Mouse (Mus musculus): ENCODE results near the gene Cdc27.
A peak's percentile ranks its signal among the peaks of the same experiment; 100 is the strongest.
"Not testable (repeated sequence)": the region's sequence is repeated elsewhere in the genome, so short reads cannot be mapped to it uniquely, and the experiment has no call there.

The Cdc27 gene

DNA sequence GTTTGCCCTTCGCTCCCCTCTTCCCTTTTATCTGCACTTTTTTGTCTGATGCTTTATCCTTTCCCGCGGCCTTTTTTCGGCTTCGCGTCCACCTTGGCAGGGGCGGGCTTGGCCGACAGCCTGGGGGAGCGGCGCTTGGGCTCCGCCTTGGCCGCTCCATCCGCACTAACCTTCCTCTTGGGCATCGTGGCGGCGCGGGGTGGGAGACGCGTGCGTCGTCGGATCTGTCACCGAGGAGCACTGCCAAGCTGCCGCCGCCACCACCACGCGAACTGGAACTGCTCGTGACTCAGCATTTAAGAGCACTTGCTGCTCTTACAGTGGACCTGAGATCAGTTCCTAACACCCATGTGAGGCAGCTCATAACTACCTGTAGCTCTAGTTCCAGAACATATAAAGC lies 21.0 kb upstream of the Cdc27 start:
- not testable (repeated sequence) for DNase-seq (ENCODE audit: low read depth, low spot score)

DNA sequence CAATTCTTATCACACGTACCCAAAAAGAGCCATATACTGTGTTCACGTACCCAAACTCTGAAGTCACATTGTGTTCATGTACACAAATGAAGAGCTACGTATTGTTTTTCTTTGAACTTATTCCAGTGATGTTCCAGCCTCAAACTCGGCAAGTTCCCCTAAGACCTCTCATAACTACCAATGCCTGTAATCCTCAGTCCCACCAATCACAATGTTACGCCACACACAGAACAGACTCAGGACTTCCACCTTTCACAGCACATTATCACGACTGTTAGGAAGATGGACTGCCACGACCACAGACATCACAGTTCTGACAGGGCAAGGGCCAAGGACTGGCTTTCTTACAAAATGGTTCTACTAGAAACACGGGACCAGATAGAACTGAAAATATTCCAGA lies 20.1 kb upstream of the Cdc27 start:
- DNase-seq (ENCODE audit: low read depth, low spot score), result not testable (repeated sequence)

DNA sequence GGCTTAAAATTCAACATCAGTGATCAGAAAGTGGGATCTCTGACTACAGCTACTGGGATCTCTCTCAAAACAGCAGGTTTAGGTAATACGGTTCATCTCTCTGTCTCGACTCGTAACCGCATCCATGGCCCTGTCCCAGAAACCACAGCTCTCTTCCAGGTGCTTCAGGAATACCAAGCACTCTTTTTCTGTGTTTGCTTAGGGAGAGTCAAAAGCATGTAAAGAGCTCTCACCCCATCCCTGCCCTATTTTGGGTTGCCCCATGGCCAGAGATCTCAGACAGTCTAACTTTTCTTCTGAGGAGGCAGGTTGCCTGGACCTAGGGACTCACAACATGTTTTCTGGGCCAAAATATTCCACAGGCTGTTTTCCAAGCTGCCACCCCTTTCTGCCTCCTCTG lies 17.9 kb upstream of the Cdc27 start:
- no peak for DNase-seq (ENCODE audit: low read depth, low spot score)

DNA sequence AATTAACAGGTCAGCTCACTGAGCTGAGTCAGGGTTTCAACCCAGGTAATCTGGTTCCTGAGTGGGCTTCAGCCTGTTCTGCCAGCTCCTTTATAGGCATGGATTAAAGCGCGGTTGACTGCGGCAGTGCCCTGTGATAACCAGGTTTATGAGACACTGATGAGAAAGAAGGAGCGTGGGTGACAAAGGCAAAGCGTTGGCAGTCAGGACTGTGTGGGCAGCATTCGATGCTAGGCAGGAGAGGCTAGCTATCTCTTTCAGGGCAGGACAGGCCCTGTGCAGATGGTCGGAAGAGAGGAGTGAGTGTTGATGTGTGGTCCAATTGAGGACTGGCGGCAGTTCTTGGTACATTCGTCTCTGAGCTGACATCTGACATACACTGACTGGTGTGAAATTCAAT lies 17.3 kb upstream of the Cdc27 start:
- DNase-seq (ENCODE audit: low read depth, low spot score), result no peak

DNA sequence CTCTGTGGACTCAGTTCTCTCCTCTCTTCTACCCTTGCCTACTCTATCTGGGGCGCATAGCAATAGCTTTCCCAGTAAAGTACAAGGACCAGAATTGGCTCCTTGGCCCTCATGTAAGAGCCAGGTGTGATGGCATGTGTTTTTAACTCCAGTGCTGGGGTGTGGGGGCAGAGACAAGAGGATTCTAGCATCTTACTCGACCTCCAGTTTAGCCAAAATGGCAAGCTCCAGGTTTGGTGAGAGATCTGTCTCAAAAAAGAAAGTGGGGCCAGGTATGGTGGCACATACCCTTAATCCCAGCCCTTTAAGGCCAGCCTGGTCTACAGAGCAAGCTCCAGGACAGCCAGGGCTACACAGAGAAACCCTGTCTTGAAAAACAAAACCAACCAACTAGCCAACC lies 16.4 kb upstream of the Cdc27 start:
- DNase-seq (ENCODE audit: low read depth, low spot score), result no peak

DNA sequence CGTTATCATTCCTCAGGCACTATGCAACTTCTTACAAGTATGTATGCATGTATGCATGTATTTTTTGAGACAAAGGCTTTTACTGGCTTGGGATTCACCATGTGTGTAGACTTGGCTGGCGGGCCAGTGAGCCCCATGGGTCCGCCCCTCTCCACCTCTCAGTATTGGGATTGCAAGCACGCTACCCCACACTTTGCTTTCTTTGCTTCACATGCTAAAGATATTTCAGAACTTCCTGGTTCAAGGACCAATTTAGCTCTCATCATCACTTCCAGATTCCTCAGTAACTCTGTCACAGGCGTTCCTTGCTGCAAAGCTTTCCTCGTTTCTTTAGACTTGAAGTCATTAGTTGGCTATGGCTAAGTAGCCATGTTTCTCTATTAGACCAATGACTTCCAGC lies 15.7 kb upstream of the Cdc27 start:
- DNase-seq (ENCODE audit: low read depth, low spot score), result no peak

DNA sequence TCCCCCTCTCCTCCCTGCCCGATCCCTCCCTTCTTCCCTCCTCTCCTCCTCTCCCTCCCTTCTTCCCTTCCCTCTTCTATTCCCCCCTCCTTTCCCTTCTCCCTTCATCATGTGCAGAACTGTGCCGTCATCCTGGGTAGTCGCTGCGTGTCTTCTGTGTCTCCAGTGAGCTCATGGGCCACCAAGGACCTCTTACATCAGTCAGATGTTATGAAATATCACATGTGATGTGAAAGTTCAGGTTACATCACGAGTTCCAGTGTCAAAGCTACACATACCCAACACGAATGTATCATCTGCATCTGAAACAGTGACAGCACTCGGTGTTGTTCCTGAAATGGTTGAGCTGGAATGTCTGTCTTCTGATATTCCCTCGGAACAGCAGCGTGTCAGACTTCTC lies 14.8 kb upstream of the Cdc27 start:
- DNase-seq (ENCODE audit: low read depth, low spot score), result no peak

DNA sequence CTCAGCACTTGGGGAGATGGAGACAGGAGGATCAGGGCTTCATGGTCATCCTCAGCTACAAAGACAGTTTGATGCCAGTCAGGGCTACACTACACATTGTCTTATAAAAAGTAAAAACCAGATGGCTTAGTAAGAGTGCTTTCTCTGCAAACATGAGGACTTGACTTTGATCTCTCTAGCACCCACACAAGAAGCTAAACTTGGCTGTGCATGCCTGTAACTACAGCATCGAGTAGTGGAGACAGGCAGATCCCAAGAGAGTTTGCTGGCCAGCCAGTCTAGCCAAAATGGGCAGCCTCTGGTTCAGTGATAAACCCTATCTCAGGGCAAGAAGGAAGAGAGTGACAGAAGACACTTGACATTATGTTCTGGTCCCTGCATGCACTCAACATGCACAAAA lies 13.1 kb upstream of the Cdc27 start:
- DNase-seq (ENCODE audit: low read depth, low spot score), result no peak

DNA sequence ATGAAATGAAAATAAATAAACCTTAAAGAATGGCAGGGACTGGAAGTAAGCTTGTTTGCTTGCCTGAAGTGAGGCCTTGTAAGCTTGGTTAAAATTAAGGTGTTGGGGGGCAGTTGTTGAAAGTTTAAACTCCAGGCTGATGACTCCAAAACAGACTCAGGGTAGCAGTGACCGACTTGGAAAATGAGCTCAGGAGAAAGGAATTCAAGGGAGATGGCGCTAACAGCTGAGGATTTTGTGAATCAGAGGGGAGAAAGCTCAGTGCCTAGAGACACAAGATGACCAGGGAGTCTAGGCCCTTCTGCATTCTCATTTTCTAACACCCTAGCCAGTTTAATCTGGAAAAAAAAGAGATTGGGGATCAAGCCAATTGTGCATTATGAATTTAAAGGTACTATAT lies 10.6 kb upstream of the Cdc27 start:
- DNase-seq (ENCODE audit: low read depth, low spot score), result no peak

DNA sequence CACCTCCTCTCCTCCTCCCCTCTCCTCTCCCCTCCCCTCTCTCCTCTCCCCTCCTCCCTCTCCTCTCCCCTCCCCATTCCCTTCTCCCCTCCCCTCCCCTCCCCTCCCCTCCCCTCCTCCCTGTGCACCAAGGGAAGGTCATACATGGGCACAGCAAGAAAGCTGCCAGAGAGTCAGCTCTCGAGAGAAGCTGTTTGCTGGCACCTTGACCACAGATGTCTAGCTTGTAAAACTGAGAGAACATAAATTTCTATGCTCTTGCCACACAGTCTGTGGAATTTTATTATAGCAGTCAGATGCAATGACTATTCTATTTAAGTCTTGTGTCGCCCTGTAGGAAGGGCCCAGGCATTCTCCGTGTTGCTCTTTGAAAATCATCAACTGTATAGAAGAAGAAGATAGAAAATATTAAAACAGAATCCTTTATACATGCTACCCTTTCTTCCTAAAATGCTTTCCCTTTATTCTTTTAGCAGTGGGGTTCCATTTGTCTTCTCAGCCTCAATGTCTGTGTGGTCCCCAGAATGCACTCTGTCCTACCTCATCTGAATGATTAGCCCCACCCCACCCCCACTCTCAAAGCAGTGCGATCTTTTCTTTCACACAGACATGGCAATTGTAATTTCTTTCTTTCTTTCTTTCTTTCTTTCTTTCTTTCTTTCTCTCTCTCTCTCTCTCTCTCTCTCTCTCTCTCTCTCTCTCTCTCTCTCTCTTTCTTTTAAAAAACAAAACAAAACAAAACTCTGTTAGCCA lies 8.4 kb upstream of the Cdc27 start:
- no peak for DNase-seq (ENCODE audit: low read depth, low spot score)

DNA sequence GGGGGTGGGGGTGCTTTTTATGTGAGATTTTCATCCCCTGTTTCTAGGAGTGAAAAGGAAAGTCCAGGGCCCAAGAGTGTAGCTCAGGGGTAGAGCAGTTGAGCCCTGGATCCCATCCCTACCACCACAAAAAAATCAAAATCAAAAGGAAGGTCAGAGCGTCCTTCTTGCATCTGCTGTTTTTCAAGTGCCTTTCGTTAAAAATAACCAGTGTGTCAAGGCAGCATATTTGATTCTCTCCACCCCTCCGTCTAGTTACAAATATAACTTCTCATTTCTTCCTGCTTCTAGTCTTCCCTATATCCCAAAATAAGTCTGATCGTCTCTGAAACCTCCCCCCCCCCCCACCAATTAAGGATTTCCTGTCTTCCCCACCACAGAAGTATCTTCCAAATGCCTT lies 7.6 kb upstream of the Cdc27 start:
- DNase-seq (ENCODE audit: low read depth, low spot score), result no peak

DNA sequence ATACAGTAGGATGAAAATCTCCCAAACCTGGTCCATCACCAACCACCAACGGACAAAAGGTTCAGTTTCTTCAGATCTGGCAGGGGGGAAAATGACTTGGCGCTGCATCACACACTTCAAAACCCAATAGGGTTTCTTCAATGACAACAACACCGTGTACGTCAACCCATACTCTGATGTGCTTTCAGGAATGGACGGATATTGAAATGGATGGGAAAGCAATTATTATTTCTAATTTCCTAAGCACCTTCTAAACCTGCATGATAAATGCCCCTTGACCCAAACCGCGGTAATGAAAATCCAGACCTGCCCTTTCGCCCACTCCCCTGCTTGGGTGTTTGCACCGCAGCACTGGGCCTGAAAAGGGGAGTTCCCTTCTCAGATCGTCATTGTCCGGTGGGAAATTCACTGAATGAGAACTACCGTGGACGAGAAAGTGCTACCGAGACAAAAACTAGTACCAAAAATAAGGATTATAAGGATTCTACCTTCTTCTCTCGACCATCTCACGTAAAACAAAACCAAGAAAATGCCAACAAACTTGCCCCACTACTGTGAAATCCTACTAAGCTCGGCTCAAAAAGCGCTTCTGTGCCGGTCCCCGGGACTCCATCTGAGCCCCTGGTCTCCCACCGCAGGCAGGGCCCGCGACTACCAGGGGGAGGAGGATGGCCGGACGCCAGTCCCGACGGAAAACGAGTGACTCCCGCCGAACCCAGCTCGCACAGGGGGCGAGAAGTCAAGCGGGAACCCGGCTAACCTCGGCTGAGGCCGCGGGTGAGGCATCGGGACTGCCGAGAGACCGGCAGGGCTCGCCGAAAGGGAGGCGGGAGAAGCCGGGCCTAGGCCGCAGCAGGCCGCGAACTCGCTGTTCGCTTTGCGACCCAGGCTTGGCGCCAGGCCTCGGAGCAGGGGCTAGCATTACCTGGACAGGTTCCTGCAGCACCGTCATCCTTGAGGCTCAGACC lies 698 bp downstream of the Cdc27 start:
- DNase-seq (ENCODE audit: low read depth, low spot score), result peak; percentile 71

DNA sequence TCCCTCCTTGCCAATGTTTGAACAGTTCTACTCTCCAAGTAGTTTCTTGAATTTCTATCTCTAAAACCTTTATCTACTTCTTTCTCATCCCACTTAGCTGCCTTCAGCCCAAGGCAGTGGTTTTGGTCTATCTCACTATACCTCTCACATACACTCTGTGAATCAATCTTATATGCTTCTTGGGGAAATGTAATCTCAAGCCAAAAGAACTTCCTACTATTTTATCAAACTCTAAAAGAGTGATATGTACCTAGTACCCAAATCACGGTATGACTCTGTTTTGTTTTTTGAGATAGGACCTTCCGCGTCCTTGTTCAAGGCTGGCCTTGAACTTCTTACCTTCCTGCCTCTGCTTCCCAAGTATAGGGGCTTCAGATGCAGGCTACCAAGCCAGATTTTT lies 2.9 kb downstream of the Cdc27 start:
- peak; percentile 16 for DNase-seq (ENCODE audit: low read depth, low spot score)

DNA sequence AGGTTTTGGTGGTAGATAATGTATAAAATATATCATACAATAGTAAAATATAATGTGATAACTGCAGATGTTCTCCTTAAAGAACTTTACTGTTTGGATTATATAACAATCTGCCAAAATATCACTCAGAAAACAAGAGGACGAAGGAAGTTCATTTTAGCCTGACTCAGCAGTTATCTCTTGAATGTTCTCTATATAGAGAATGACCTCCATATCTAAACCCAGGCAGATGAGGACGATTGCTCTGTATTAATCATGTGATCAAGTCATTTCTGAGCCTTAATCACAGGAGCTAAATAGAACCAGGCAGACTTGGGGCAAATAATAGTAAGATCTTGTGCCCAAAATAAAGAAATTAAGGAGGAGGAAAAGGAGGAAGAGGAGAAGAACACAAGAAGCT lies 5.9 kb downstream of the Cdc27 start:
- no peak for DNase-seq (ENCODE audit: low read depth, low spot score)

DNA sequence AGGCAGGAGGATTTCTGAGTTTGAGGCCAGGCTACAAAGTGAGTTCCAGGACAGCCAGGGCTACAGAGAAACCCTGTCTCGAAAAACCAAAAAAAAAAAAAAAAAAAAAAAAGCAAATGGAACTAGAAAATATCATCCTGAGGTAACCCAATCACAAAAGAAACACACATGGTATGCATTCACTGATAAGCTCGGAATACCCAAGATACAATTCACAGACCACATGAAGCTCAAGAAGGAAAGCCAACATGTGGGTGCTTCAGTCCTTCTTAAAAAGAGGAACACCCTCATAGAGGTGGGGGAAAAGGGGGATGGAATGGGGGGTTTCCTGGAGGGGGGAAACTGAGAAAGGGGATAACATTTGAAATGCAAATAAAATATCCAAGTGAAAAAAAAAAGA lies 7.1 kb downstream of the Cdc27 start:
- DNase-seq (ENCODE audit: low read depth, low spot score), result peak; percentile 66

DNA sequence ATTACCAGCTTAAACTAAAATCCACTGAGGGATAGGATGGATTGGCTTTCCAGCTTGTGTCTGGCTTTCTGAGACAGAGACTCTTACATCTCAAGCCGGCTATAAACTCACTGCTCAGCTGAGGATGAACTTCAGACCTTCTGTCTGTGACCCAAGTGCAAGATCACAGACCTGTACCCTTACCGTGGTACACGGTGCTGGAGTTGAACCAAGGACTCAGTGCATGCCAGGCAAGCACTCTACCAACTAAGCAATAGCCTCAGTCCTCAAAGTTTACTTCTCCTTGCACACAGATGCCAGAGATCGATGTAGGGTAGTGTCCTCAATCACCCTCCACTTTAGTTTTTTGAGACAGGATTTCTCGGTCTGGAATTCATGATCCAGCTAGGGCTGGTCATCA lies 10.6 kb downstream of the Cdc27 start:
- no peak for DNase-seq (ENCODE audit: low read depth, low spot score)

DNA sequence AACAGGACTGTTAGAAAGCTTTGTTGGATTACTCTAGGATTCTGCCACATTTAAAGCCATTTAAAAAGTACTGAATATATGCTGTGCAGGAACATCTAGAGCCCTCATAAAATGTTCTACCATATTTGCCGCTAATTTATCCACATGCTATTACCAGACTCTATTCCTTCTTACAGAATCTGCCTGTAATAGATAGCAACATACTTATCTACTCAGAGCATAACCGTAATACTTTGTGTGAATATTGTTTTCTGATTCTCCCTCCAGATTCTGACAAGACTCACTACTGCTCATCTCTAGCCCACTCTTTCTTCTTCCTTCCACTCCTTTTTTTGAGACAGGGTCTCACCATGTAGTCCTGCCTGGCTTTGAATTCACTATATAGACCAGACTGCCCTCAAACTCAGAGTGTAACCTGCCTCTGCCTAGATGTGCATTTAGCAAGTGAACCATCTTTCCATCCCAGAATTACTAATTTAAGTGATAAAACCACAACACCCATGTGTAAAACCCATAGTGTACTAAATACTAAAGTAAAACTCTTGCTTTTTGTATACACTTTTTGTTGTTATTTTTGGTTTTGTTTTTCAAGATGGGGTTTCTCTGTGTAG lies 12.4 kb downstream of the Cdc27 start:
- no peak for DNase-seq (ENCODE audit: low read depth, low spot score)

DNA sequence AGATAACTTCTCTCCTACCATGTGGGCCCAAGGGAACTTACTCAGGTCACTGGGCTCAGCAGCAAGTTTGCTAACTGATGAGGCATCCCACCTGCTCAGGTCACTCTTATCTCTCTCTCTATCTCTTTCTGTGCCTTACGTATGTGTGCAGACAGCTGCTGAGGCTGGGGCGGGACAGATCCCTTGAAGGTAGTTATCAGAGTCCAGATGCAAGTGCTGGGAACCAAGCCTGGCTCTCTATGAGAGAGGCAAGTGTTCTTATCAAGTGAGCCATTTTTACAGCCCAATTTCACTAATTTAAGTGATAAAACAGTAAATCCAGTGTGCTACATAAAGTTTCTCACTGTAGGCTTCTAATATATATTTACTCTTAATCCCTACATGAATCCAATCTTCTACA lies 13.6 kb downstream of the Cdc27 start:
- no peak for DNase-seq (ENCODE audit: low read depth, low spot score)

DNA sequence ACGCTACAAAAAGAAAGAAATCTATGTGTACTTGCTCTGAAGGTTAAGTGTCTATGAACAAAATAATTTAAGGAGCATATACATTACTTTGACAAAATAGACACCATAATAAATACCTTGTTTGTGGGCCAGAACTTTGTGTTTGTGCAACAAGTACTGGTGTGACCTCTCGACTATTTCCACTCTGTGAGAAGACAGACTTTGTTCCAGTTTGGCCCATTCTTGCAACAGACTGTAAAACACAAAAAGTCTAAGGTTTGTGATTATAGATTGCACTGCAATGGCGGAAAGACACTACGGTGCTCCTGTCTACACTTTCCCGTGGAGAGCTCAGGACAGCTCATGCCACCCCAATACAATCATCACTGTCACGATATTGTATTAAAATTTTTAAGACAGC lies 24.5 kb downstream of the Cdc27 start:
- DNase-seq (ENCODE audit: low read depth, low spot score), result no peak

DNA sequence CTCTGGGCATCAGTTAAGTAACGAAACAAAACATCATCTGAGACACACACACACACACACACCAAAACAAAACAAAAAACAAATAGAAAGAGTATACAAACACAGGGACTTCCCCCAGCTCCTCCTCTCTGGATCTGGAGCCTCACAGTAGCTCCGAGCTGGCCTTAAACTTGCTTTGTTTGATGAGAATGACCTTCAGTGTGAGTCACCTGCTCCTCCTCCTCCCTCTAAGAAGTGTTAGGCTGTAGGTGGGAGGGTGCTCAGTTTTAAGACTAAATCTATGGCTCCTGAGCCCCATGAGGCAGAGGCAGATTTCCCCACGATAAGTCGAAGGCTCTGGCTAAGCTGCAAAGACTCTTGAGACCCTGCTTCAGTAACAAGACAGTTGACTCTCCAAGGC lies 38.0 kb downstream of the Cdc27 start:
- no peak for DNase-seq (ENCODE audit: low read depth, low spot score)

DNA sequence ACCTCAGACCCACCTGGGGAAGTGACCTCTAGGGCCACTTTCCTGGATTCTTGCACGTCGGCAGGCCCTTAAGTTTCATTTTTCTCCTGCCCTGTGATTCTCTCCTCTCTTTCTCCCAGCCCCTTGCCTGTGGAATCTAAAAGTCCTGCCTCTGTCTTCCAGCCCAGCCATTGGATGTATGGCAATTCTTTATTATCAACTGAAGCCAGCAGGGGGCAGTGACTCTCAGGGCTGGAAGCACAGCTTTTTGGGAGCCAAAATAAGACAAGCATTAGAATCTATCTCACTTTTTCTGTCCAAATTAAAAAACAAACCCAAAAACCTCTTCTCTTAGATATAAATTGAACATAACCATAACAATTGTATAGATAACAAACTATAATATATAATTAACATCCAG lies 39.8 kb downstream of the Cdc27 start:
- DNase-seq (ENCODE audit: low read depth, low spot score), result peak; percentile 40

DNA sequence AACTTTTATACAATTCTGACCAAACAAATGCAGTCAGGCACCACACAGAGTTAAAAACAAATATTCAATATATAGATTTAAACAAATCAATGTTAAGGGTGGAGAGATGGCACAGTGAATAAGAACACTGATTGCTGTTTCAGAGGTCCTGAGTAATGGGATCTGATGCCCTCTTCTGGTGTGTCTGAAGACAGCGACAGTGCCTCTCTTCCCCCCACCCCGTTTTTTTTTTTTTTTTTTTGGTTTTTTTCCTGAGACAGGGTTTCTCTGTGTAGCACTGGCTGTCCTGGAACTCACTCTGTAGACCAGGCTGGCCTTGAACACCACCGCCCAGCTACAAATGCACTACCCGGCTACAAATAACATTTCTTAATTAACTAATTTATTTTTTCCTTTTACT lies 42.0 kb downstream of the Cdc27 start:
- no peak for DNase-seq (ENCODE audit: low read depth, low spot score)

DNA sequence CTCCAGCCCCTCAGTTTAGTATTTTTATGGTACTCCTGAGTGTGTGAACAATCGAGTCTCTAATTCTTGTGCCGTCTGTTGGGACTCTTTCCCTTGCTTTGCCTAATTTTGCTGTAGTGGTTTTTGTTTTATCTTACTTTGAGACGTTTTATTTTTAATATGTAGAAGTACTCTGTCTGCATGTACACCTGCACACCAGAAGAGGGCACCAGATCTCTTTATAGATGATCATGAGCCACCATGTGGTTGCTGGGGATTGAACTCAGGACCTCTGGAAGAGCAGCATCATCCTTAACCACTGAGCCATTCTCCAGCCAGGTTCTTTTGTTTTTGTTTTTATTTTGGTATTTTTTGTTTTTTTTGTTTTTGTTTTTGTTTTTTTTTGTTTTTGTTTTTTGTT lies 62.1 kb downstream of the Cdc27 start:
- DNase-seq (ENCODE audit: low read depth, low spot score), result peak; percentile 27

All from A20 (cell line).